In genomic region chr16:19907103-19907502, GRCm38 (mm10) we compare ENCODE assay signal across 8 mouse cellular contexts.
A peak's percentile ranks its signal among the peaks of the same experiment; 100 is the strongest.
DNase-seq lines count a peak whose midpoint lies in the region; ATAC-seq lines count a peak whose summit lies in the region.

No protein-coding gene starts in this region.

- 38% methylated on average over 2 of the region's 2 CpGs for WGBS in heart, embryonic 12.5 days

- ATAC-seq in heart, embryonic 12.5 days (ENCODE audit: insufficient number of reproducible peaks, low FRiP score) = no peak
- peak; percentile 71; the same call in 1 of the 2 replicates for ATAC-seq in monocyte, adult 5-6 weeks (replicated peaks; ENCODE audit: insufficient number of reproducible peaks, low FRiP score, low TSS enrichment, poor library complexity, severe bottlenecking)

- H3K4me2 ChIP-seq in heart, embryonic 12.5 days = no peak overlapping the region

- H3K4me1 ChIP-seq in heart, embryonic 12.5 days (replicated peaks) = peaks cover 12% of the 10 kb centered on the region

- no peak overlapping the region for H3K27ac ChIP-seq in heart, embryonic 12.5 days (ENCODE audit: poor library complexity, severe bottlenecking)

- H3K9ac ChIP-seq in heart, embryonic 12.5 days = no peak overlapping the region

- H3K27me3 ChIP-seq in heart, embryonic 12.5 days (replicated peaks) = no peaks in the 10 kb centered on the region

- peak; percentile 35 to 70 for DNase-seq in heart, adult 18-20 months
- DNase-seq in right cerebral cortex, adult 2 months (ENCODE audit: low spot score in 2 of 2) = peak; percentile 29 to 37
- no peak for DNase-seq in right cerebral cortex, postnatal 25 days
- DNase-seq in c-Kit-positive CD71-negative TER-119-negative erythroid progenitor cells, embryonic 14.5 days (ENCODE audit: low read depth) = peak; percentile 30
- peak; percentile 68 for DNase-seq in kidney, postnatal 10 days
- DNase-seq in cerebellum, adult 9-11 months = no peak

- no peaks in the 10 kb centered on the region for H3K36me3 ChIP-seq in heart, embryonic 12.5 days

- H3K4me3 ChIP-seq in heart, embryonic 12.5 days = no peak overlapping the region

- no peaks in the 10 kb centered on the region for H3K9me3 ChIP-seq in heart, embryonic 12.5 days (replicated peaks)

Comparison
In these comparisons a context has a peak if more than half of its experiments do, and no peak if none do; other contexts are left out.
1. DNase-seq: peak in heart, adult 18-20 months (2 of 2), right cerebral cortex, adult 2 months (2 of 2), c-Kit-positive CD71-negative TER-119-negative erythroid progenitor cells, embryonic 14.5 days (single experiment) and kidney, postnatal 10 days (single experiment); none in right cerebral cortex, postnatal 25 days (single experiment) and cerebellum, adult 9-11 months (single experiment).